15 mouse cellular contexts compared by ENCODE assay signal in the genomic region with DNA sequence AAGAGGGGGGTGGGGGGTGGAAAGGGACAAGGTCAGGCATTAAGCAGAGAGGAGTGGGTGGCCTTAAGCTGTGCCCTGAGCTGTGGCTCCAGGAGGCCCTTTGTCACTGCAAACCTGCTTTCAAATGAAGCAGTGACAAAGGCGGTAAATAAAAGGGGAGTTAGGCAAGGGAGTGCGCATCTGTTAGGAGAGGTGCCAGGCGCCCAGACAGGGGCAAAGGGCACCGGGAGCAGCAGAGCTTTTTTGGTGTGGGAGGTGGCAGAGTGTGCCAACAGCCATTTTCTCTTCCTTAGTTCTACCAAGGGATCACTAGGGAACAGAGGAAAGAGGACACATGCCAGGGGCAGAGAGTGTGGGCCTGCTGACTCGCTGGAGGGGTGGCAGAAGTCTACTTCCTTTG. TPM values are rescaled to one million over a fixed set of nuclear protein-coding genes. Genes with fewer than 3 reads are reported as not detected.
"Had no signal": no experiment of that assay in that cellular context is flagged by ENCODE, and none has a peak within 500 bp of the region (broad histone marks: within the 10 kb centered on the region; RNA-seq: fewer than 3 reads in every experiment).

No protein-coding gene starts in this region.

- H3K4me2 ChIP-seq: liver, embryonic 11.5 days; liver, embryonic 15.5 days; midbrain, embryonic 13.5 days; neural tube, embryonic 12.5 days had no signal

- DNase-seq: kidney, adult 9 months; kidney, postnatal 10 days; left cerebral cortex, postnatal 4 days; lung, adult 2 months; lung, postnatal 36 days; right cerebral cortex, postnatal 4 days; thymus, adult 2 months; thymus, postnatal 25 days had no signal

- H3K9ac ChIP-seq: liver, embryonic 15.5 days; midbrain, embryonic 13.5 days; neural tube, embryonic 12.5 days had no signal

- H3K9me3 ChIP-seq: liver, embryonic 15.5 days; midbrain, embryonic 13.5 days; neural tube, embryonic 12.5 days had no signal

- ATAC-seq: intestine, embryonic 16.5 days; lung, postnatal 0 days; midbrain, embryonic 13.5 days had no signal

- H3K4me3 ChIP-seq: liver, embryonic 15.5 days; midbrain, embryonic 13.5 days; neural tube, embryonic 12.5 days had no signal

- H3K27ac ChIP-seq: liver, embryonic 15.5 days; midbrain, embryonic 13.5 days; neural tube, embryonic 12.5 days had no signal

- H3K36me3 ChIP-seq: liver, embryonic 15.5 days; midbrain, embryonic 13.5 days; neural tube, embryonic 12.5 days had no signal

RNA-seq across cellular contexts. Expression of a gene that starts 1.8 kb away (rescaled TPM):
- polyA plus RNA-seq: liver, embryonic 15.5 days; midbrain, embryonic 13.5 days; spleen, adult 2 months had no signal
